Mouse (Mus musculus) brown adipose tissue, adult 24 weeks (tissue): ENCODE data around the gene Dnaaf3. TPM values are rescaled to one million over a fixed set of nuclear protein-coding genes. Genes with fewer than 3 reads are reported as not detected.

Experiments used
- H3K27ac ChIP-seq: fragments of 200-500 bp; replicated peaks from 2 replicates; pipeline ENCODE4 v1.5.1; 2012; ENCODE audit warnings: low read depth, mild to moderate bottlenecking, low read length
- H3K4me1 ChIP-seq: fragments of 200-500 bp; 2 replicates; pipeline ENCODE4 v1.6.1; 2012; ENCODE audit warnings: low read length, mixed read lengths; ENCODE audit not compliant: control insufficient read depth, insufficient read depth, insufficient read length
- H3K4me3 ChIP-seq: fragments of 200-500 bp; 2 replicates; pipeline ENCODE4 v1.5.1; 2012; ENCODE audit warnings: low read depth, mild to moderate bottlenecking, low read length, moderate library complexity; ENCODE audit not compliant: insufficient read depth
- polyA plus RNA-seq: library from polyadenylated mRNA; stranded (reverse); fragments of >200 nt; gene quantifications from 2 replicates; pipeline ENCODE4 v1.2.4, GENCODE M21; 2012; ENCODE audit not compliant: missing spikeins, insufficient read depth, insufficient read length

The Dnaaf3 gene
- polyA plus RNA-seq, 1 experiment, result not detected

DNA sequence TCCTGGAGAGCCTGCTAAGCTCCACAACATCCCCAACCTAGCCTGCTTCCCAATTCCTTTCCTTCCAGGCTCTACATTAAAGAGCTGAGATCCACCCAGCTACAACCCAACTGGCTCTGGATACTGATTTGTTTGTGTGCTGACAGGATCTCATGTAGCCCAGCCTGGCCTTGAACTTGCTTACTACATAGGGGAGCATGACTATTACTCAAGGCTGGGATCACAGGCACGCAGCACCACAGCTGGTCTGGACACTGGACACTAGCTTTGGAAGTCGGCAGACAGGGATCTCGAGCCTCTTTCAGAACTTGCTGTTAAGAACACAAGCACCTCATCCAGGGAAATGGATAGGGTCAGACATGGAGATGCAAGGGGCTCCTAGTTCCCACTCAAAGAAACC lies 35.8 kb downstream of the Dnaaf3 start:
- Histone ChIP-seq H3K4me1 (peaks cover 42% of the 10 kb centered on the region), H3K27ac (no peak overlapping the region), H3K4me3 (no peak overlapping the region)

DNA sequence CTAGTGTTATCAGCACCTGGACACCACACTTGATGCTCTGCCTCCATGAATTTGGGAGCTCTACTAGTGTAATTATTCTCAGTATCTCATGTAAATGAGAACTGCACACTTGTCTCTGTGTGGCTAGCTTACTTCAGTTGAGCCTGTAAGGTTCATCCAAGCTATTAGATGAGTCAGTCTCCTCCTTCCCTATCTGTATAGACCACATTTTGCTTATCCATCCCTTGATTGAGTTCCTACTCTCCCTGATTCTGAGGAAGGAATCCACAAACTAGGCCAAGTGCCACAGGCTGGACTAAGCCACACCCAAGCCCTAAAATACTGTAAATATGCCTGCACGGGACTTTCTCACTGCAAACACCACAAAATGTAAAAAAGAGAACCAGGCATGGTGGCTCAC lies 38.3 kb downstream of the Dnaaf3 start:
- H3K4me3 ChIP-seq, result no peak overlapping the region
- H3K27ac ChIP-seq, result peak overlapping the region; percentile 80
- H3K4me1 ChIP-seq, result peaks cover 37% of the 10 kb centered on the region

DNA sequence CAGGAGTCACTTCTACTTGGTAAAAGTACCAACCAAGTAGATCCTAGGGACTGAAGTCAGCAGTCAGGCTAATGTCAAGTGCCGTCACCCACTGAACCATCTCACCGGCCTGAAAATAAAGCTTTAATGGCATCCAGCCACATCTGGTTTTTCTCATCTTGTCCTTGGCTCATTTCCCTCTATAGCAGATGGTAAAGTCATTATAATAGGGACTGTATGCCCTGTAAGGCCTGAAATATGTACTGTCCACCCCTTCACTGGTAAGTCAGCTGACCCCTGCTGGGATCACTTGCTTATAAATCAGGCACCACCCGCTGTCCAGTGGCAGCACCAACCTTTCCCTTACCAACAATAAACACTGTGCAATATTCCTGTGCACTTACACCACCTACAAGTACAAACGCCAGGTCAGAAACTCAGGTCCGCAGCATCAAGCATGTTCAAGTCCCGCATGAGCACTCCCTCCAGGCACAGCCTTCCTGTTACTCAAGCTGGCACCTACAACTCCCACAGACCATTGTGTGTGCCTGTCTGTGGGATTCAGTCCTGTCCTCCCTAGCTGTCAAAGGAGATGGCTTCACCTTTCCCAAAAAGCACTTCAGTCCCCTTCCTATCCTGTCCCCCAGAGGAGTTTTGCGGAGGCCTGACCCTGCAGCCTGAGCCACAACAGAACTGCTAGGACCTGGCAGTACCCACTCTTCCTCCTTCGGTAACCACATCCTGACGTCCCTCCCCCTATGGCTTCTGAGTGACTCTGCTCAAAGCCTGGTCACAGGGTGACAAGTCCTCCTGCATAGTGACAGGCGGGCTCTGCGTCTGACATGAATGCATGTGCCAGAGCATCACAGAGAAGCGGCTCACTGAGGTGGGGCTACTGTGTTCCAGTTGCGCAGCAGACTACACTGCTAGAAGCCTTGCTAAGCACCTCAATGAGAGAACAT lies 39.7 kb downstream of the Dnaaf3 start:
- Histone ChIP-seq H3K4me3 (0 out of 2 replicates have a peak overlapping the region, but pooled peaks have one; percentile 2), H3K27ac (peak overlapping the region; percentile 96), H3K4me1 (peaks cover 25% of the 10 kb centered on the region)

DNA sequence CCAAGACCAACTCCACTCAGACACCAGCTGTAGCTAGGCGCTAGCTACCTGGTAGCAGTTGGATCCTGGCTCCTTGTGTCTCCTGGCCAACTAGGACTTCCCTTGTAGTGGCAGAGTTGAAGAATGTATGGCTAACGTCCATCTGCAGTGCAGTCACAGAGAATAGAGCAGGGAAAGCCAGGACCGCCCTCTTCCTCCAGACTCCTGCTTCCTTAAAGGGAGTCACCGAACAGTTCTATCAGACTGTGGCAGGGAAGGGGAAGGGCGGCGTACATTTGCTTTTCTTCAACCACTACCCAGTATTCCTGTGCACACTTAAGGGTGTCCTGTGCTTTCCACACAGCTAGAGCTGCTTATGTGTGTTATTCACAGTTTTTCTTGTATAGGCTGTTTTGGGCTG lies 40.9 kb downstream of the Dnaaf3 start:
- H3K4me3 ChIP-seq, result 0 out of 2 replicates have a peak overlapping the region, but pooled peaks have one; percentile 5
- H3K4me1 ChIP-seq, result peaks cover 21% of the 10 kb centered on the region
- peak overlapping the region; percentile 96 for H3K27ac ChIP-seq

DNA sequence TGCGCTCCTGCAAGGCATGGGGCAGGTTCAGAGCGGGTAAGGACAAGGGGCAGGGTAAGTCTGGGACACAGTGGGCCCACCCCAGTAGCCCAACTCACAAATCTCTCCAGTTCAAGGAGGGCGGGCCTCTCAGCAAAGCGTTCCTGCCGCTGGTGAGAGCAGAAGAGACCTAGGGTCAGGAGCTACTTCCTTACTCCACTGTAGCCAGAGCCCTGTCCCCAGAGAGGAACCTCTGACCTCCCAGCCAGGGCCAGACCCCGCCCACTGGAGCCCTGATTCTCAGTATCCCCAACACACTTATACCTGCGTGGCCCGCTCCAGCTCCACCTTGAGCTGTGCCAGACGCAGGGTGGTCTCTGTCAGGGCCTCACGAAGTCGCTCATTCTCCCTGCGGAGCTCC lies 50.0 kb downstream of the Dnaaf3 start:
- Histone ChIP-seq H3K27ac (no peak overlapping the region), H3K4me3 (no peak overlapping the region), H3K4me1 (no peaks in the 10 kb centered on the region)

DNA sequence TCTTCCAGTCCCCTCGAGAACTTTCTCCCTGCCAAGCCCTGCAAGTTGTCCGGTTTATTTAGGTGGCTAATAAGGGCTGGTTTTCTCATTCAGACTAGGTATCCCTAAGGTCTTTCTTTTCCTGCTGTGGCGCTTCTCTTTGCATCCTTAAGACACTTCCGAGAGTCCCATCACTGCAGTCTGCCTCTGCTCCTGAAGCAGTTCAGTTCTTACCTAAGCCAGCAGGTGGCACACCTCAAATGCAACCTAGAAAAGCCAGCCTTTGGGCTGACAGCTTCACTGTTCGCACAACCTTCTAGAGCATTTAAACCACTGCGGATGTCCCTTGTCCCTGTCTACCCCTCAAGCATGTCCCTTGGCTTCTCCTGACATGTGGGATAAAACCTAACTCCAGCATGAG lies 52.6 kb downstream of the Dnaaf3 start:
- no peak overlapping the region for H3K27ac ChIP-seq
- no peak overlapping the region for H3K4me3 ChIP-seq
- no peaks in the 10 kb centered on the region for H3K4me1 ChIP-seq

DNA sequence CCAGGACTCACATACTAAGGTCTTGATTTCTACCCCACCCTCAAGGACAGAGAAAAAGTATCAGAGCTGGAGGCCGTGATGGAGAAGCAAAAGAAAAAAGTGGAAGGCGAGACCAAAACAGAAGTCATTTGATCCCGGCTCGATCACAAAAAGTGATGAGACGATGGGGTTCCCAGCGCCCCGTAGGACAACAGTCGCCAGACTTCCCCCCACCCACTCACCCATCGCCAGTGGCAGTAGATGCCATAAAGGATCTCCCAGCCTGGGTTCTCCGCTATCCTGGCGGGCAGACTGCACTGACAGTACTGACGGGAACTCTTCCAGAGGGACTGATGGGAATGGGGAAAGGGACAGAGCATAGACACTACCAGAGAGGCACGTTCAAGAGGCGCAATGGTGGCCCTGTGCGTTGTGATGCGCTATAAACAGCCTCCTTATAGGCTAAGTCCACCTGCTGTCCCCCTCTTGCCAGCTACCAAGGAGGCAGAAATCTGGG lies 53.4 kb downstream of the Dnaaf3 start:
- H3K4me1 ChIP-seq, result no peaks in the 10 kb centered on the region
- no peak overlapping the region for H3K27ac ChIP-seq
- peak overlapping the region; percentile 59 for H3K4me3 ChIP-seq

DNA sequence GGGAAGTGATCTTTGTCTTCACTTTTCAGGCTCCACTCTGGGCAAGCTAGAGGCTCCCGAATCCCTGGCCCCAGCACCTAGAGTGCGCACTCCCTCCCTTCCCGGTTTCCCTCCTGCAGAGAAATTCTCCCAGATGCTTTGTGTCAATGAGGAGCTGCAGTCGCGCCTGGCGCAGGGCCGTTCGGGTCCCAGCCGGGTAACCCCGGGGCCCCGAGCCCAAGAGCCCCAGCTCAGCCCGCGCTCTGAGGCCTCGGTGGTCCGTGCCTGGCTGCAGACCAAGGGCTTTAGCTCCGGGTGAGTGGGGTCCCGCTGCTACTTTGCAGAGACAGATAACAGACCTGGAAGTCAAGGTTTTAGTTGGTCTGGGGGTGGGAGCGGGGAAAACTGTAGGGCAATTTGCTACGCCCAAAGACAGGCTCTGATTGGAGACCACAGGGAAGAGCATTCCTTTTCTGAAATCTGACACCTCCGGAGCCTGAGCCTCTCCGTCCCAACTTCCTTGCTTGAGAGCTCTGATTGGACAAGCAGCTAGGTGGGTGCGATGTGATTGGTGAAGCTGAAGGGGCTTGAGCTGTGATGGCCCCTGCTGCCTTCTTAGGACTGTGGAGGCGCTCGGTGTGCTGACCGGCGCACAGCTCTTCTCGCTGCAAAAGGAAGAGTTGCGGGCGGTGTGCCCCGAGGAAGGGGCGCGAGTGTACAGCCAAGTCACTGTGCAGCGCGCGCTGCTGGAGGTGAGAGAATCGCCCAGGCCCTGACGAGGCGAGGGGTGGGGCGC lies 54.0 kb downstream of the Dnaaf3 start:
- H3K27ac ChIP-seq, result no peak overlapping the region
- no peaks in the 10 kb centered on the region for H3K4me1 ChIP-seq
- H3K4me3 ChIP-seq, result peak overlapping the region; percentile 59

DNA sequence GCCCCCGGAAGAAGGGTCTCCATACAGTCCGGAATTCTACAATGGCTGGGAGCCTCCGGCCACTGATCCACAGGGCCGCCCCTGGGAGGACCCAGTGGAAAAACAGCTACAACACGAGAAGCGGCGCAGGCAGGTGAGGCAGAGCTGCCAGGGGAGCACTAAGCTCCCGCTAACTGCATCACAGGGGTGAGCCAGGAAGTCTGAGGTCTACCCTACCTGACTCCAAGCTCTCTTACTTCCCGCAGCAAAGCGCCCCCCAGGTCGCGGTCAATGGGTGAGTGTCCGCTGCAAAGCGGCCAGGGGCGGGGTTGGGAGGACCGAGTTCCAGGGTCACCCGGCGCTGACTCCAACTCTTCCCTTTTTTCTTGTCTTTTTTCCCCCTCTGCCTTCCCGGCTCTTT lies 58.3 kb downstream of the Dnaaf3 start:
- Histone ChIP-seq H3K27ac (no peak overlapping the region), H3K4me1 (no peaks in the 10 kb centered on the region), H3K4me3 (no peak overlapping the region)

Other genes starting within 250 kb of the Dnaaf3 start
- gene Ncr1, start 194.7 kb downstream of the Dnaaf3 start, polyA plus RNA-seq, result not detected in 2 replicates
- not detected in 2 replicates for gene Gp6, start 134.7 kb downstream of the Dnaaf3 start, polyA plus RNA-seq
- gene Rdh13, start 86.8 kb downstream of the Dnaaf3 start, polyA plus RNA-seq, result 15.1 and 29.0 TPM in 2 replicates
- gene Eps8l1, start 71.8 kb downstream of the Dnaaf3 start, polyA plus RNA-seq, result 2.2 and 2.3 TPM in 2 replicates
- 32.9 and 42.2 TPM in 2 replicates for gene Ppp1r12c, start 30.8 kb downstream of the Dnaaf3 start, polyA plus RNA-seq
- 25.6 and 40.1 TPM in 2 replicates for gene Tnnt1, start 16.1 kb downstream of the Dnaaf3 start, polyA plus RNA-seq
- gene Tnni3, start 8.2 kb downstream of the Dnaaf3 start, polyA plus RNA-seq, result not detected in 2 replicates
- not detected in 2 replicates for gene Syt5, start 15.1 kb upstream of the Dnaaf3 start, polyA plus RNA-seq
- not detected in 2 replicates for gene Ptprh, start 71.6 kb upstream of the Dnaaf3 start, polyA plus RNA-seq
- 1.0 and 2.2 TPM in 2 replicates for gene Tmem86b, start 99.0 kb upstream of the Dnaaf3 start, polyA plus RNA-seq
- 31.0 and 46.4 TPM in 2 replicates for gene Ppp6r1, start 126.6 kb upstream of the Dnaaf3 start, polyA plus RNA-seq
- gene Hspbp1, start 152.6 kb upstream of the Dnaaf3 start, polyA plus RNA-seq, result 21.7 and 23.6 TPM in 2 replicates
- 0.63 TPM in 2 replicates for gene Brsk1, start 158.2 kb upstream of the Dnaaf3 start, polyA plus RNA-seq
- gene Tmem150b, start 192.8 kb upstream of the Dnaaf3 start, polyA plus RNA-seq, result not detected in 2 replicates
- 20.0 and 25.7 TPM in 2 replicates for gene Kmt5c, start 207.7 kb upstream of the Dnaaf3 start, polyA plus RNA-seq
- 7.9 and 17.6 TPM in 2 replicates for gene Cox6b2, start 220.6 kb upstream of the Dnaaf3 start, polyA plus RNA-seq
- not detected in 2 replicates for gene Fam71e2, start 238.8 kb upstream of the Dnaaf3 start, polyA plus RNA-seq